8 mouse cellular contexts compared by ENCODE assay signal in genomic region chr7:29124970-29125369, GRCm38 (mm10). TPM values are rescaled to one million over a fixed set of nuclear protein-coding genes. Genes with fewer than 3 reads are reported as not detected.
A peak's percentile ranks its signal among the peaks of the same experiment; 100 is the strongest.
DNase-seq lines count a peak whose midpoint lies in the region; ATAC-seq lines count a peak whose summit lies in the region.

Ryr1 (minus strand) TSS chr7:29125179.

- peaks cover 3% of the 10 kb centered on the region; the same call in 1 of the 2 replicates for H3K27me3 ChIP-seq in erythroblast, embryonic 14.5 days (ENCODE audit: control insufficient read depth)
- no peaks in the 10 kb centered on the region for H3K27me3 ChIP-seq in limb, embryonic 11.5 days (ENCODE audit: control insufficient read depth, insufficient read depth, low read length)
- peaks cover 22% of the 10 kb centered on the region for H3K27me3 ChIP-seq in midbrain, embryonic 12.5 days

- H3K9me3 ChIP-seq in erythroblast, embryonic 14.5 days (ENCODE audit: control insufficient read depth, low read length) = no peaks in the 10 kb centered on the region
- no peaks in the 10 kb centered on the region for H3K9me3 ChIP-seq in limb, embryonic 11.5 days (ENCODE audit: control insufficient read depth, low read length)
- H3K9me3 ChIP-seq in midbrain, embryonic 12.5 days = no peaks in the 10 kb centered on the region

- H3K4me3 ChIP-seq in erythroblast, embryonic 14.5 days (replicated peaks) = peak within 1 kb of the TSS; percentile 17
- peak within 1 kb of the TSS; percentile 36 for H3K4me3 ChIP-seq in limb, embryonic 11.5 days (ENCODE audit: low read depth, low read length)
- peak within 1 kb of the TSS; percentile 39 for H3K4me3 ChIP-seq in midbrain, embryonic 12.5 days

- ATAC-seq in hematopoietic stem cell, adult 5-6 weeks (replicated peaks in 1 of 2; ENCODE audit: insufficient read depth in 1 of 2, low FRiP score in 2 of 2, low TSS enrichment in 1 of 2, low read depth in 1 of 2, poor library complexity in 2 of 2, severe bottlenecking in 2 of 2) = peak; percentile 89 to 92
- peak; percentile 81; the same call in 1 of the 2 replicates for ATAC-seq in limb, embryonic 11.5 days (ENCODE audit: insufficient number of reproducible peaks, low FRiP score, low TSS enrichment, low read depth)
- peak; percentile 69; the same call in 1 of the 2 replicates for ATAC-seq in midbrain, embryonic 12.5 days (ENCODE audit: low FRiP score, low read depth)

- H3K4me1 ChIP-seq in erythroblast, embryonic 14.5 days (ENCODE audit: control insufficient read depth) = peaks cover 22% of the 10 kb centered on the region
- H3K4me1 ChIP-seq in limb, embryonic 11.5 days (ENCODE audit: control insufficient read depth, insufficient read depth, low read length) = peaks cover 3% of the 10 kb centered on the region
- H3K4me1 ChIP-seq in midbrain, embryonic 12.5 days = peaks cover 8% of the 10 kb centered on the region; the same call in 1 of the 2 replicates

- peak within 1 kb of the TSS; percentile 61 for H3K9ac ChIP-seq in limb, embryonic 11.5 days (ENCODE audit: low read length)
- peak within 1 kb of the TSS; percentile 59 for H3K9ac ChIP-seq in midbrain, embryonic 12.5 days (replicated peaks)

- no peaks in the 10 kb centered on the region for H3K36me3 ChIP-seq in erythroblast, embryonic 14.5 days (ENCODE audit: control insufficient read depth)
- no peaks in the 10 kb centered on the region for H3K36me3 ChIP-seq in limb, embryonic 11.5 days (ENCODE audit: control insufficient read depth, insufficient read depth, low read length)
- no peaks in the 10 kb centered on the region for H3K36me3 ChIP-seq in midbrain, embryonic 12.5 days

- H3K4me2 ChIP-seq in limb, embryonic 11.5 days (ENCODE audit: low read depth, severe bottlenecking) = peak within 1 kb of the TSS; percentile 74
- peak within 1 kb of the TSS; percentile 66 for H3K4me2 ChIP-seq in midbrain, embryonic 12.5 days (replicated peaks)

- H3K27ac ChIP-seq in limb, embryonic 11.5 days (replicated peaks; ENCODE audit: low read depth, low read length) = no peak within 1 kb of the TSS
- H3K27ac ChIP-seq in midbrain, embryonic 12.5 days (replicated peaks) = no peak within 1 kb of the TSS

- WGBS in limb, embryonic 11.5 days = 0% methylated on average over 16 of the region's 16 CpGs
- WGBS in midbrain, embryonic 12.5 days = 3% methylated on average over 16 of the region's 16 CpGs

- DNase-seq in CD4-positive, CD25-positive, alpha-beta regulatory T cell, adult 2 months (ENCODE audit: low read depth, low spot score) = peak; percentile 63
- DNase-seq in WW6 (ENCODE audit: low read depth, low spot score) = peak; percentile 68
- peak; percentile 82 for DNase-seq in limb, embryonic 11.5 days (ENCODE audit: low spot score)
- peak; percentile 44 to 48 for DNase-seq in thymus, adult 18-20 months
- DNase-seq in left cerebral cortex, adult 18-20 months (ENCODE audit: low spot score in 2 of 2) = no peak

RNA-seq across cellular contexts. Expression of gene Ryr1, which starts in this region (rescaled TPM):
- under 0.01 TPM in 1 of 2 replicates, not detected in the other for polyA plus RNA-seq in erythroblast, embryonic 14.5 days (2012)
- 0.19 and 0.25 TPM in 2 replicates for total RNA-seq in hematopoietic stem cell, adult 5-6 weeks (2017)
- 2.5 and 2.7 TPM in 2 replicates for polyA plus RNA-seq in limb, embryonic 11.5 days (2014; fragmentation: Nextera tagmentation; extraction: Ambion mirVana)
- polyA plus RNA-seq in midbrain, embryonic 12.5 days (2016; fragmentation: Nextera tagmentation; extraction: Ambion mirVana) = 2.8 TPM in 2 replicates
- 1 to 10 TPM; 6.5 to 8.9 TPM for total RNA-seq in left cerebral cortex, adult 18-20 months (2021)

Comparison
In these comparisons a context has a peak if more than half of its experiments do, and no peak if none do; other contexts are left out.
1. Peak in ATAC-seq in hematopoietic stem cell, adult 5-6 weeks; RNA of the gene not detected or under 1 TPM.
2. DNase-seq: peak in CD4-positive, CD25-positive, alpha-beta regulatory T cell, adult 2 months (single experiment), WW6 (single experiment), limb, embryonic 11.5 days (single experiment) and thymus, adult 18-20 months (2 of 2); none in left cerebral cortex, adult 18-20 months (0 of 2).
3. Peak in every context shown above with its lines, with median percentiles within 50 percentile points of each other: H3K4me3 ChIP-seq and ATAC-seq.